Mouse (Mus musculus): Measurements from ENCODE around the gene Erv3. TPM values are rescaled to one million over a fixed set of nuclear protein-coding genes. Genes with fewer than 3 reads are reported as not detected.
"Not testable (repeated sequence)": the region's sequence is repeated elsewhere in the genome, so short reads cannot be mapped to it uniquely, and the experiment has no call there.

The Erv3 gene
- total RNA-seq, 2 experiments from 2014 or later = 0.09 to 0.14 TPM

DNA sequence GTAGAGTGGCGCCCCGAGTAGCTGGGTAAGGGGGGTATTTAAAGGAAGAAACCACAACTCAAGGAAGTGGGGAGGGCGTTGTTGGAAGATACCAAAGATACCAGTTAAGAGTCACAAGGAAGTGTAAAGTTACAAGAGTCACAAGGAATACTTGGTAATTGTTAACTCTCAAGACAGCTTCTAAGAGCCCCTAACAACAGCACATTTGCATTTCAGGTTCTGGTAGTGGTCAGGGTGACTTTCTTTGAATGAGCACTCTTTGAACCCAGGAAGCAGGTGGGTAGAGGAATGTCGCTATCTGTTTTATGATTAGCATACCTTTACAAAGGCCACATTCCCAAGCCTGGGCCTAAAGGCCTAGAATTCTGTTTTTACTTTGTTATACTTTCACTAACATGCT lies 28.6 kb downstream of the Erv3 start:
- DNase-seq (ENCODE audit: extremely low spot score in 1 of 2, low spot score in 2 of 2); intact Hi-C loops (cut with DNase I): not testable (repeated sequence)

- intact Hi-C loops (cut with DNase I) = no loop called here
- DNase-seq (ENCODE audit: extremely low spot score in 1 of 2, low spot score in 2 of 2) = peak; percentile 74 to 84
Observed at GRCm38 (mm10) chr2:131827999-131828975, 31.3 kb downstream of the Erv3 start.

- peak in 1 of 2 experiments; percentile 27 for DNase-seq (ENCODE audit: extremely low spot score in 1 of 2, low spot score in 2 of 2)
- intact Hi-C loops (cut with DNase I) = no loop called here
Observed at GRCm38 (mm10) chr2:131827026-131827687, 32.4 kb downstream of the Erv3 start.

- intact Hi-C loops (cut with DNase I) = no loop called here
- DNase-seq (ENCODE audit: extremely low spot score in 1 of 2, low spot score in 2 of 2) = no peak
Observed at GRCm38 (mm10) chr2:131825498-131825897, 34.0 kb downstream of the Erv3 start.

- intact Hi-C loops (cut with DNase I) = loop anchor here (5.0 kb wide), 1 partner anchor 423 kb away; the partner anchor contains the start of gene Tmem230
- no peak for DNase-seq (ENCODE audit: extremely low spot score in 1 of 2, low spot score in 2 of 2)
Observed at GRCm38 (mm10) chr2:131823931-131824330, 35.6 kb downstream of the Erv3 start.

DNA sequence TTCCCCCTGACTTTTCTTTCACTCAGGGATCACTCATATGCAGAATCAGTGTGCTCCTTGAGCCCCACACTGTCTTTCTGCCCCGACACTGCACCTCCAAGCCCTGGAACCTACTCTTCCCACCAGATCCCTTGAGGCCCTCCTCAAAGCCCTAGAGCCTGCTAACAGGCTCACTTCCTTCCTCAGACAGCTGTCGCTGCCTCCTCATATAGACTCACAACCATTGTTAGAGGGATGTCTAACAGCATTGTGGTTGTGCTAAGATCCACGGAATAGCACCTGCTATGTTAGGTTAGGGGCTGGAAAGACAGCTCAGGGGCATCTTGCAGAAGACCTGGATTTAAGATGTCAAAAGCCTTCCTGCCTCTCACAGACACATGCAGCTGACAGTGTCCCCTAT lies 37.1 kb downstream of the Erv3 start:
- DNase-seq (ENCODE audit: extremely low spot score in 1 of 2, low spot score in 2 of 2) = no peak
- intact Hi-C loops (cut with DNase I) = loop anchor here (5.0 kb wide), 1 partner anchor 425 kb away; the partner anchor contains the start of gene Tmem230

GRCm38 (mm10) chr2:131821708-131821990 lies 37.9 kb downstream of the Erv3 start:
- DNase-seq (ENCODE audit: extremely low spot score in 1 of 2, low spot score in 2 of 2) = no peak
- intact Hi-C loops (cut with DNase I) = loop anchor here (1.0 to 5.0 kb wide), 2 partner anchors 128 to 426 kb away; partner anchors contain the start of gene Tmem230

DNA sequence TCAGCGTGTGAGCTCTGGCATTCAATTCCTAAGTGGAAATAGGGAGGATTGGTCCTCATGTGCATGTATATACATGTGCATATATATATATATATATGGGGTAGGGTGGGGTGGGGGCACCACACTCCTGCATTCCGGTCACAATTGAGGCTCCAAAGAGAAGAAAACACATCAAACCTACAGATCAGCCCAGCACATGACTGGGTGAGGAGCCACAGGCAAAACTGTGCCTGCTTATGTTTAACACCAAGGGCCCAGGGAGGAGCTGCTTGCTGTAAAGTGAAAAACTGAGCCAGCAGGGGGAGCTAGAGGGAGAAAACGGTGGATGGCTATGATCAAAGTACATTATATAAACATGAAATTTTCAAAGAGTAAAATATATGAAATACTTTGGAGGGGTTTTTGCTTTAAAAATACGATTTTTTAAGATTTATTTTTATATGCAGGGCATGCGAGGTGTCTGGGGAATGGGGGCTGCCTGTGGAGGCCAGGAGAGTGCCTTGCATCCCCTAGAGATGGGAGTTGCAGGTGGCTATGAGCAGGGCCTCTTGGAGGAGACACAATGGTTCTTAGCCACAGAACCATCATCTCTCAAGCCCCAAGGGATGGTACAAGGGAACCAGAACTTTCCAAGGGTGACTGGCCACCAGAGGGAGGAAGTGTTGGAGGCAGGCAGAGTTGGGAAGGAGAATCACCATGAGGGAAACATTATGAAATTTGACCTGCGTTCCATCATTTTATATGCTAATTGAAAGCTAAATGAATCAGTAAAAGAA lies 38.4 kb downstream of the Erv3 start:
- intact Hi-C loops (cut with DNase I) = loop anchor here (1.0 to 5.0 kb wide), 2 partner anchors 128 to 426 kb away; partner anchors contain the start of gene Tmem230
- peak; percentile 86 for DNase-seq (ENCODE audit: extremely low spot score in 1 of 2, low spot score in 2 of 2)

GRCm38 (mm10) chr2:131820088-131820675 lies 39.4 kb downstream of the Erv3 start:
- peak; percentile 71 to 80 for DNase-seq (ENCODE audit: extremely low spot score in 1 of 2, low spot score in 2 of 2)
- intact Hi-C loops (cut with DNase I) = loop anchor here (5.0 kb wide), 1 partner anchor 427 kb away; the partner anchor contains the start of gene Tmem230

DNA sequence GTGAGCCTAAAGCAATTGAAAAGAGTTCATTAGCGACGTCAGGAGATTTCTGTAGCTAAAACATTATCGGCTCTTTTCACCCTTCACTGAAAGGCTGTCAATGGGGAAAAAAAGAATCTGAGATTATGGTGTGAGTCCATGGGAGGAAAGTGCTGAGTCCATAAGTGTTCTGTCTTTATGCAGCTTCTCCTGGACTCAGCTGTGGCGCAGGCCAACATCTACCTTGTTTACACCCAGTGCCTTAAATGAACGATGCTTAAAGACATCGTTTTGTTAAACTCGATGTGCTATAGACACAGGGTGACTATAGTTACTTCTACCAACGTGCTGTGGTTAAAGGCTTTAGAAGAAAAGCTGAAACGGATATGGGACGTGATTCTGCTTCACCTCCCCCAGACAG lies 45.2 kb downstream of the Erv3 start:
- intact Hi-C loops (cut with DNase I) = loop anchor here (5.0 kb wide), 1 partner anchor 267 kb away; no protein-coding TSS in a partner anchor
- DNase-seq (ENCODE audit: extremely low spot score in 1 of 2, low spot score in 2 of 2) = no peak

- DNase-seq (ENCODE audit: extremely low spot score in 1 of 2, low spot score in 2 of 2) = no peak
- intact Hi-C loops (cut with DNase I) = loop anchor here (2.0 to 5.0 kb wide), 2 partner anchors 251 to 266 kb away; partner anchors contain the start of gene Adra1d
Observed at GRCm38 (mm10) chr2:131813437-131813836, 46.1 kb downstream of the Erv3 start.

GRCm38 (mm10) chr2:131812480-131813137 lies 46.9 kb downstream of the Erv3 start:
- DNase-seq (ENCODE audit: extremely low spot score in 1 of 2, low spot score in 2 of 2) = peak; percentile 38 to 77
- intact Hi-C loops (cut with DNase I) = loop anchor here (2.0 to 5.0 kb wide), 2 partner anchors 250 to 265 kb away; partner anchors contain the start of gene Adra1d

- intact Hi-C loops (cut with DNase I) = loop anchor here (2.0 to 5.0 kb wide), 2 partner anchors 249 to 264 kb away; partner anchors contain the start of gene Adra1d
- DNase-seq (ENCODE audit: extremely low spot score in 1 of 2, low spot score in 2 of 2) = no peak
Observed at GRCm38 (mm10) chr2:131811607-131812006, 47.9 kb downstream of the Erv3 start.

GRCm38 (mm10) chr2:131808856-131809255 lies 50.7 kb downstream of the Erv3 start:
- DNase-seq (ENCODE audit: extremely low spot score in 1 of 2, low spot score in 2 of 2) = no peak
- intact Hi-C loops (cut with DNase I) = no loop called here

- intact Hi-C loops (cut with DNase I) = no loop called here
- no peak for DNase-seq (ENCODE audit: extremely low spot score in 1 of 2, low spot score in 2 of 2)
Observed at GRCm38 (mm10) chr2:131807660-131808059, 51.9 kb downstream of the Erv3 start.

- no peak for DNase-seq (ENCODE audit: extremely low spot score in 1 of 2, low spot score in 2 of 2)
- intact Hi-C loops (cut with DNase I) = no loop called here
Observed at GRCm38 (mm10) chr2:131806863-131807262, 52.7 kb downstream of the Erv3 start.

DNA sequence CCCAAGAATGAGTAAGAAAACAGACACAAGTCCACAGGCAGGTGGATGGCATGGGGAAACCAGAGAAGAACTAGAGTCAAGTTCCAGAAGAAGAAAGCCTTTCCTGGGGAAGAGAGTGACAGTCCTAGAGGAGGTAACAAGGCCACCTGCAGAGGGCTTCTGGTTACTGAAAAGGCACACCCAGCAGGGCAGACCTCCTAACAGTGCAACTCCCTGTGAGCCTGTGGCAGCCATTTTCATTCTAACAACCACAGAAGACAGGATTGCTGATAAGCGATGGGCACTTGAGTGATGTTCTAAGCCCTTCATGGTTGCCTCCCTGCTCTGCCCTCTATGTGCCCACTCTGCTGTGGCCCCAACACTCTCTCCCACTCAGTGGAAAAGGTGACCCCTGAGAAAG lies 54.2 kb downstream of the Erv3 start:
- intact Hi-C loops (cut with DNase I) = no loop called here
- no peak for DNase-seq (ENCODE audit: extremely low spot score in 1 of 2, low spot score in 2 of 2)

DNA sequence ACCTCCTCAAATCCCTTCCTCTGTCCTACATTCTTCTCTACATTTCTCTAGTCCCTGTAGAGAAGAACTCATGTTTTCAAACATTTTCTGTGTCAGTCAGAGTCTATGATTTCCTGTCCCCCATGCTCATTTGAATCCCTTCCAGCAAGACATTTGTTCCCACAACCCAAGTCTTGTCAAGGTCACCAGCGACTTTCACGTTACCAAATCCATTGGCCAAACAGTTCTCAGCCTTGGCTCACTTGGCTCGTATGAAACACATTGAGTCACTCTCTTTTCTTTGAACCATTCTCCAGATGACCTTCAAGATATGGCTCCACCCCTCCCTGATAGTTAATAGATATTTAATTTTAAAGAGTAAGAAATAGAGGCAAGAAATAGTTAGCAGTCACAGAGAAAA lies 55.7 kb downstream of the Erv3 start:
- no peak for DNase-seq (ENCODE audit: extremely low spot score in 1 of 2, low spot score in 2 of 2)
- intact Hi-C loops (cut with DNase I) = no loop called here

Data from left cerebral cortex, postnatal 10 days (tissue).